Mouse (Mus musculus) cortical plate, adult 2 months (tissue): ENCODE results near the gene Syngap1.

Source experiments
- CTCF ChIP-seq: fragments of 200-500 bp; IDR thresholded peaks from 2 replicates; pipeline ENCODE4 v1.5.1; 2011; ENCODE audit warnings: mild to moderate bottlenecking, control low read depth, low read length; ENCODE audit not compliant: insufficient read depth; ENCODE audit errors: extremely low read depth
- POLR2A ChIP-seq: fragments of 200-500 bp; IDR thresholded peaks from 2 replicates; pipeline ENCODE4 v1.6.1; 2011; ENCODE audit warnings: mild to moderate bottlenecking, low read length, control low read depth; ENCODE audit not compliant: insufficient read depth; ENCODE audit errors: extremely low read depth

DNA sequence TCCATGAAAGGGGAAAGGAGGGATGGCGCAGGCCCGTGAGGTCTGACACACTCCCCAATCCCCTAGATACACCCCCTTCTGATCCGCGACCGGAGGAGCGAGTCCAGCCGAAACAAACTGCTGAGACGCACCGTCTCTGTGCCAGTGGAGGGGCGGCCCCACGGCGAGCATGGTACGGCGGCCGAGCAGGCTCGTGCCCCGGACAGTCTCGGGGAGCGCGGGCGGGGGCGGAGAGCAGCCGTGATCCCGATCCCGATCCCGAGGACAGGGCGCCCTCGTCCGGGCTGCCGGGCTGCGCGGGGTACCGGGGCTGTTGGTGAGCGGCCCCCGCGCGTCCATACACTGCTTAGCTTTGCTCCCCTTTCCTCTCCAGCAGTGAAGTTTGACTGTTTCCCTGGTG is 5.5 kb downstream of the Syngap1 start:
- no peak for TF ChIP-seq CTCF
- peak; percentile 29; the same call in 1 of the 2 replicates for TF ChIP-seq POLR2A
